Mouse (Mus musculus) erythroblast, embryonic 14.5 days (primary cell): ENCODE measurements around the gene Ccdc121. TPM values are rescaled to one million over a fixed set of nuclear protein-coding genes. Genes with fewer than 3 reads are reported as not detected.

Experiments used
- H3K27me3 ChIP-seq: 2 replicates; pipeline ENCODE4 v1.6.1; 2012; ENCODE audit warnings: inconsistent platforms; ENCODE audit not compliant: control insufficient read depth
- H3K36me3 ChIP-seq: 2 replicates; pipeline ENCODE4 v1.6.1; 2012; ENCODE audit warnings: mild to moderate bottlenecking, inconsistent platforms; ENCODE audit not compliant: control insufficient read depth
- H3K4me1 ChIP-seq: 2 replicates; pipeline ENCODE4 v1.6.1; 2012; ENCODE audit warnings: inconsistent platforms; ENCODE audit not compliant: control insufficient read depth
- H3K4me3 ChIP-seq: replicated peaks from 2 replicates; pipeline ENCODE3; 2012; ENCODE audit warnings: moderate library complexity, mild to moderate bottlenecking, inconsistent platforms
- H3K9me3 ChIP-seq: 2 replicates; pipeline ENCODE4 v1.6.1; 2012; ENCODE audit warnings: low read length, inconsistent platforms, mixed read lengths; ENCODE audit not compliant: control insufficient read depth
- GATA1 ChIP-seq: IDR thresholded peaks from 2 replicates; pipeline ENCODE4 v1.6.1; 2012; ENCODE audit warnings: low read length, inconsistent platforms, mixed read lengths
- TAL1 ChIP-seq: IDR thresholded peaks from 3 replicates; pipeline ENCODE4 v1.6.1; 2012; ENCODE audit warnings: low read length, inconsistent platforms, mixed read lengths
- polyA plus RNA-seq: library from polyadenylated mRNA; stranded (reverse); fragments of >175 nt; gene quantifications from 2 replicates; pipeline ENCODE4 v1.2.3, GENCODE M21; 2012

Gene Ccdc121
- polyA plus RNA-seq, 1 experiment = not detected

DNA sequence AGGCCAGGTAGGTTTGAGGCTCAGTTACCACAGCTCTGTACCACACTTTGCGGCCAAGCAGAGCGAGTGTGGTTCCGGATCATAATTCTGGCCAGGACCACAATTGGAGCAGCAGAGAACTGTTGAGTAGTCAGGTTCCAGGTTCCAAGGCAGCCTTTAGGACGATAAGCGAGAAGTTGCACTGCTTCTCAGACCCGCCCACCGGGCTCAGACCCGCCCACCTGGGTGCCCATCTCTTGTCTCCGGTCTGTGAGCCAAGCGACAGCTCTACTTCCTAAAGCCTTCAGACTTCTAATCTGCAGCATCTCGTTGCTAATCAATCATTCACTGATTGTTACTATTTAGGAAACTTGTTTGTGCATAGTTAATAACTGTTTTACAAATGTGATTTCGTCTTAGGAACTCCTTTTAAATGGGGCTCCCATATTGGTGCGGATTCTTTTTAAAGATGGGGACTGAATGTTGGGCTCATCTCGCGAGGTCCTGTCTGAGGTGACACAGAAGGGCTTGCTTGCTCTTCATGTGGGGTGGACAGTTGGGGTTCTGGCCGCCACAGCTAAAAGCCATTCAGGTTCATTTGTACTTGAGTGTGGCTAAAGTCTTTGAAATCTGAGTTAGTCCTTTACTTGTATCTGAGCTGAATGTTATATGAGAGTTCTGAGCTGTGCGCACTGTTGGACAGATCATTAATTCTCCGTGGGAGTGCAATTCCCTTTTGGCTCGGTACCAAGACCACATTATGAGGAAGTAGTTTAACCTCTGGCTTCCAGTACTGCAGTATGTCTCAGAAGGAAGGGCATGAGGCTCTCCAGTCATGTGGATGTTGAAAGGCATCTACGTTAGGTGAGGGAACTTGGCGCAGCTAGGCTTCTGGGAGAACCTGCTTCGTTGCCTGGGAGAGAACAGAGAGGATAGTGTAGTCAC lies 28.9 kb upstream of the Ccdc121 start:
- TF ChIP-seq TAL1 = no peak
- TF ChIP-seq GATA1 = no peak
- Histone ChIP-seq H3K36me3 (no peaks in the 10 kb centered on the region), H3K4me1 (no peaks in the 10 kb centered on the region; the same call in 1 of the 2 replicates), H3K9me3 (no peaks in the 10 kb centered on the region), H3K4me3 (no peak overlapping the region), H3K27me3 (peaks cover 5% of the 10 kb centered on the region)

DNA sequence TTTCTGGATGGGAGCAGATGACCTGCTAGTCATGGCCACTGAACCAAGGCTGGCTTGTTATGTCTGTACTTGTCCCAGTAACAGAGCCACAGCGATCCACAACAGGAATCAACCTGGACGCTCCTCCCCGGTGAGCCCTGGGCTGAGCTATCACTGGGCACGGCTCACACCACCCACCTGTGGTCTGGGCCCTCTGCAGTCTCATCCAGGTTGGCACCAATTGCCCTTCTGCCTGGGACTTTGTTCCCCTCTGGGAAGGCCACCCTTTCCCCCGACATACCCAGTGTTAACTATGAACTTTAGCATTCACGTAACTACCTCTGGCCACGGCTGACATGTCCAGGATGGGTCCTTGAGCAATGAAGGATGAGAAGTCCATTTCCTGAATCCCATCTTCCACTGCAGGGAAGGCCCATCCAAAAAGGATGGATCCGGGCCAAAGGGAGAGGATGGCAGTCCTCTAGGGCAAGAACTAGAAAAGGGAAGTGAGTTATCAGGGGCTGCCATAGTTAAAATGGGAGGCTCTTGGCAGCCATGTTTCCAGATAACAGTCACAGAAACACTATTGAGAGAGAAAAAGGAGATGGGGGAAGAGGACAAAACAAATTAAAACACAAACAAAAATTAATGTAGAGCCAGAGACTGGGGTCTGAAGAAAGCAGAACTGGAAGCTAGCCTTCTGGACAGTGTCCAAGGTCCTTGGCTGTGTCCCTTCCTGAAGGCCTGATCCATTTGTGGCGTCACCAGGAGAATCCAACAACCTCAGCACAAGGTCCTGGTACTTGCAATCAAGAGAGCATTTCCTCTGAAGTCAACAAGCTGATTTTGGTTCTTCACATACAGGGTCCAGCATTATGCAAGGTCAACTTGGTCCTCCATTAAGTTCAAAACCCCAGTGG lies 26.6 kb upstream of the Ccdc121 start:
- H3K27me3 ChIP-seq = no peaks in the 10 kb centered on the region
- TF ChIP-seq TAL1 (no peak), GATA1 (no peak)

DNA sequence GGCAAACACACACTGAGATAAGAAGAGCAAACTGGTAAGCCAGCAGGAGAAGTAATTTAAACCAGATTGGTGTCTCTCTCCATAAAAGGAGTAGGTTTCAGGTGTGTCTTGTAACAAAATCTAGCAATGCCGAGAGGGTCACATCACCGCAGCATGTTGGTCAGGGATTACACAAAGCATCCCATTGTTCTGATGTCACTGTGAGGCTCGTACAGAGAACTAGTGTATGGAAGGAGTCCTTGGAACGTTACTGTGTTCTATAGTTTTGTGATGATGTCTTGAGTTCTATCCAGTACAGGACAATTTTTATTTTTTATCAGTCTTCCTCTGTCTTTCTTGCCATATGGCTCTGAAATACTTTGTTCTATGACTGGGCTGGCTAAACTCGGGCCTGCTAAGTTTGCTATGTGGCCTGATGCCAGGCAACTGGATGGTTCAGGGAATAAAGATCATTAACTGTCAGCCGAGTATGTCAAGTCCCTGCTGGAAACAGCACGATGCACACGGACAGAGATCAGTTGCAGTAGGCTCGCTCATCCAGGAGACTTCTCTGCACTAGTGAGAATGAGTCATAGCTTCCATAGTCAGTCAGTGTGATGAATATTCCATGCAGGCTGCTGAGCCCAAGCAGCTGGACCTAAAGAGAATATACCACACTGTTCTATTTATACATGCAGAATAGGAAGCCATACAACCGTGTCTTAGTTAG lies 24.1 kb upstream of the Ccdc121 start:
- no peaks in the 10 kb centered on the region; the same call in 1 of the 2 replicates for H3K4me1 ChIP-seq
- no peaks in the 10 kb centered on the region for H3K9me3 ChIP-seq
- no peak for TF ChIP-seq GATA1
- no peak for TF ChIP-seq TAL1
- no peaks in the 10 kb centered on the region for H3K36me3 ChIP-seq
- no peak overlapping the region for H3K4me3 ChIP-seq
- no peaks in the 10 kb centered on the region for H3K27me3 ChIP-seq

More for the DNA sequence above, 26.6 kb upstream of the Ccdc121 start:
- Histone ChIP-seq H3K4me1 (no peaks in the 10 kb centered on the region; the same call in 1 of the 2 replicates), H3K36me3 (no peaks in the 10 kb centered on the region), H3K4me3 (no peak overlapping the region), H3K9me3 (no peaks in the 10 kb centered on the region)

DNA sequence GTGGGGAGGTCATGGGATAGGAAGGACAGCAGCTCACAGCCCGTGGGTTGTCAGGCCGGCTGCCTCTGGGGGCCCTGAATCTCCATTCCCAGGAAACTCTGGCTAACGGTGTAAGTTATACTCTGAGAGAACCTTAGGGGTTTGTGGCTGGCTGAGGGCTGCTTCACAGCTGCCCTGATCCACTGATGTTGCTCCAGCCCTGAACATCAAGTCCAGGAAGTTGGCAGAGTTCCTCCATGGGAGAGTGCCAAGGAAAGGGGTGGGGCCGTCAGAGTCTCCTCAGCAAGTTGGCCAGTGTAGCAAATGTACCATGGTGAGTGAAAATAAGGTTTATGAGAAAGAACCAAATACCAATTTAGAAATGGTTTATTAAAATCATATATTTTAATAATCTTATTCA lies 18.1 kb upstream of the Ccdc121 start:
- Histone ChIP-seq H3K4me3 (no peak overlapping the region), H3K4me1 (no peaks in the 10 kb centered on the region), H3K36me3 (no peaks in the 10 kb centered on the region), H3K27me3 (no peaks in the 10 kb centered on the region), H3K9me3 (no peaks in the 10 kb centered on the region)
- TF ChIP-seq GATA1 (no peak), TAL1 (no peak)

DNA sequence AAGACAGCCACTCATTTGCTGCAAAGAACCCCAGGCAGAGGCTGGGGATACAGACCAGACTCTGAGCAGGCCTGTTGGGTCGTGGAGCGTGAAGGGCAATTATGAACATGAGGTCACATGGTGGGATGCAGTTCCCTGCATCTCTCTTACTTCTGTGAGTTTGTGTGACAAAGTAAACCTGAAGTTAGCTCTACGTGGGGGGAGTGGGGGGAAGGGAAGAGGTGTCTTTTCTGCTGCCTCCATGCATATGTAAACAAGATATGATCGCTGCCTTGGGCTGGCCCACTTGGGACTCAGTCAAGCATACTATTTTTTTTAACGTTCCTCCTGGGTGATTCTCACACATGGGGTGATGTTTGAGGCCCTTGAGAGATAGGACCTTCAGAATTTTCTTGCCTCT lies 14.7 kb upstream of the Ccdc121 start:
- Histone ChIP-seq H3K9me3 (no peaks in the 10 kb centered on the region), H3K4me1 (no peaks in the 10 kb centered on the region), H3K27me3 (no peaks in the 10 kb centered on the region), H3K36me3 (no peaks in the 10 kb centered on the region), H3K4me3 (no peak overlapping the region)
- TF ChIP-seq TAL1 (no peak), GATA1 (no peak)

DNA sequence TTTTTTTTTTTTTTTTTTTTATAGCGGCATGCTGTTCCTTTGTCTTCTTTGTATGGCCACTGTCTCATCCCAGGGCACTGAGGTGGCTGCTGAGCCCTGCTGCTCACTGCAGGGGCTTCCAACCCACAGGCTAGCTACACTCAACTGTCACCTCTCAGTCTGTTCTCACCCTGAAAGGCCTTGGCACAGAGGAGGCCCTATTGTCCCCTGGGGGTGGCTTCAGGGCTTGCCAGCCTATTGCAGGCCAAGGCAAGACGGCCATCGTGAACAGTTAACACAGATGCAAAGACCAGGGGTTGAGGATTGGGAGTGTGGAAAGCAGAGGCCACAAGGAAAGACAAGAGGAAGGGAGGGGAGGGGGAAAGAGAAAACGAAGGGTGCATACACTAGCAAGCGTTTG lies 12.6 kb upstream of the Ccdc121 start:
- no peaks in the 10 kb centered on the region for H3K27me3 ChIP-seq
- H3K4me1 ChIP-seq = no peaks in the 10 kb centered on the region
- no peaks in the 10 kb centered on the region for H3K36me3 ChIP-seq
- H3K4me3 ChIP-seq = no peak overlapping the region
- TF ChIP-seq TAL1 = no peak
- TF ChIP-seq GATA1 = no peak
- no peaks in the 10 kb centered on the region for H3K9me3 ChIP-seq

DNA sequence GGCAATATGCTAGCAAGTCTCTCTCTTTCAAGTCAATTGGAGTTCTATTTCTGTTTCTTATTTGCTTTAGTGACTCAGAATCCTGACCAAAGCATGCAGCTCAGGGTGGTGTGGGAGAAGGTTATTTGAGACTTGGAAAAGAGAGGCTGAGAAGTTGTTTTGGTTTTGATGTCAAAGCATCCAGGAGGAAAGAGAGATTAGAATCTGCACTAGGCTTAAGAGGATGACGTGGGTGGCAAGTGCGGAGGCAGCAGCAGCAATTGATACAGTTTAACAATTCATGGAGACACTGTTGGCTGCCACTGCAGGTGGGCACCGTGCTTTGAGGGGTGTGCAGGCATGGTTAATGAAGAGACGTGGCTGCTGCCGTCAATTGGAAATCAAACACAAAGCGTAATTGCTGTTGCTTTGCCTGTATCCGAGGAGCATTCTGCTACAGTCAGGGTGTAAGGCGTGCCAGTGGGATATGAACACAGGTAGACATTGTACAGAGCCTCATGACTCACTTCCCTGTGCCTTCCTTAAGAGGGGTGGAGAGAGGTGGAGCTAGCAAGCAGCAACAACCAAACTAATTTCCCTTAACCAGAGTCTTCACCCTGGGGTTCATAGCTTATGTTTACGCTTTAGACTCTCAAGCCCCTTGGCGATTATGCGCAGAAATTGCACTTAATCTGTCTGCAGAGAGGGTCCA lies 10.3 kb upstream of the Ccdc121 start:
- no peaks in the 10 kb centered on the region for H3K9me3 ChIP-seq
- H3K4me1 ChIP-seq = no peaks in the 10 kb centered on the region
- TF ChIP-seq GATA1 = no peak
- TF ChIP-seq TAL1 = no peak
- no peak overlapping the region for H3K4me3 ChIP-seq
- H3K27me3 ChIP-seq = no peaks in the 10 kb centered on the region
- no peaks in the 10 kb centered on the region for H3K36me3 ChIP-seq

DNA sequence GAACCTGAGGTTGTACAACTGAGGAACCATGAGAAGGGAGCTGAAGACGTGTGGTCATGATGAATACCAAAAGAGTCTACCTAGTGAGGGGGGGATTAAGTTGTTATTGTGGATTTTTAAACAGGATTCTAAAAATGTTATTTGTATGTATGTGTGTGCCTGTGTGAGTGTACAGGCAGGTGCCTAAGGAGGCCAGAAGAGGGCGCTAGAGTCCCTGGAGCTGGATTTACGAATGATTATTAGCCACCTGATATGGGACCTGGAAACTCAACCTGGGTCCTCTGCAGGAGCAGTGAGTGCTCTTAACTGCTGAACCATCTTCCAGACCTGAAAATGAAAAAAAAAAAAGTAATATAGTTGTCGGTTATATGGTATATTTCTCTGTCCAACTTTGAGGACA lies 7.9 kb upstream of the Ccdc121 start:
- Histone ChIP-seq H3K4me3 (no peak overlapping the region), H3K36me3 (no peaks in the 10 kb centered on the region), H3K4me1 (no peaks in the 10 kb centered on the region), H3K27me3 (no peaks in the 10 kb centered on the region), H3K9me3 (no peaks in the 10 kb centered on the region)
- no peak for TF ChIP-seq GATA1
- TF ChIP-seq TAL1 = no peak
